Mouse (Mus musculus) thymus, adult 2 months (tissue): Measurements from ENCODE around the gene Msh3.

Experiments used
- CTCF ChIP-seq: fragments of 200-500 bp; IDR thresholded peaks from 2 replicates; pipeline ENCODE4 v1.5.1; 2012; ENCODE audit warnings: mild to moderate bottlenecking, control low read depth, low read length, moderate library complexity, borderline replicate concordance; ENCODE audit not compliant: control insufficient read depth, poor library complexity, insufficient read depth; ENCODE audit errors: extremely low read depth
- POLR2A ChIP-seq: fragments of 200-500 bp; IDR thresholded peaks from 2 replicates; pipeline ENCODE4 v1.6.1; 2012; ENCODE audit warnings: mild to moderate bottlenecking, low read length, control low read depth, moderate library complexity; ENCODE audit not compliant: control insufficient read depth, poor library complexity, insufficient read depth; ENCODE audit errors: extremely low read depth

DNA sequence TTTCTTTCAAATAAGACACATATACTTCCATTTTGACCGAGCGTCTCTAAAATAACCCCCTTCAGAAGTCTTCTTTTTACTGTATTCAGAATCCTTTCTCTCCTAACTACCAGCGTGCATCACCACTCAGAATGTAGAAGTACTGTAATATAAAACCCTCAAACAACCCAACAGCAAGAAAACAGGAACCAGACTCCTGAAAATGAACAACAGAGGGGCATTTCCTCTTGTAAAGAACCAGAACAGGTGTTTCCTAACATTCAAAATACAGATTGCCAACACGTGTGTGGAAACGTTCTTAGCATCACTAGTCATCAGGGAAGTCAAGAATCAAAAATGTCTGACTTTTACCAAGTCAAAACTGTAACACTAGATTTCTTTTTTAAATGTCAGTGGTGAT lies 34.0 kb downstream of the Msh3 start:
- TF ChIP-seq CTCF = no peak
- TF ChIP-seq POLR2A = no peak
